Mouse (Mus musculus): ENCODE results near the gene Ptges2. TPM values are rescaled to one million over a fixed set of nuclear protein-coding genes. Genes with fewer than 3 reads are reported as not detected.
A peak's percentile ranks its signal among the peaks of the same experiment; 100 is the strongest.

Gene Ptges2
- polyA plus RNA-seq, 1 experiment from 2014 or later, result 23.8 TPM

- no peaks in the 10 kb centered on the region for H3K9me3 ChIP-seq
- DNase-seq (ENCODE audit: extremely low spot score, low spot score), result no peak
- 98% methylated on average over 6 of the region's 6 CpGs for WGBS
- no peak overlapping the region for H3K27ac ChIP-seq
- H3K27me3 ChIP-seq (ENCODE audit: poor library complexity, severe bottlenecking), result no peaks in the 10 kb centered on the region
- peaks cover 53% of the 10 kb centered on the region for H3K36me3 ChIP-seq (replicated peaks)
- H3K4me3 ChIP-seq, result no peak overlapping the region
- H3K4me1 ChIP-seq, result peaks cover 47% of the 10 kb centered on the region
Measured at GRCm38 (mm10) chr2:32421851-32422251, 26.2 kb downstream of the Ptges2 start.

DNA sequence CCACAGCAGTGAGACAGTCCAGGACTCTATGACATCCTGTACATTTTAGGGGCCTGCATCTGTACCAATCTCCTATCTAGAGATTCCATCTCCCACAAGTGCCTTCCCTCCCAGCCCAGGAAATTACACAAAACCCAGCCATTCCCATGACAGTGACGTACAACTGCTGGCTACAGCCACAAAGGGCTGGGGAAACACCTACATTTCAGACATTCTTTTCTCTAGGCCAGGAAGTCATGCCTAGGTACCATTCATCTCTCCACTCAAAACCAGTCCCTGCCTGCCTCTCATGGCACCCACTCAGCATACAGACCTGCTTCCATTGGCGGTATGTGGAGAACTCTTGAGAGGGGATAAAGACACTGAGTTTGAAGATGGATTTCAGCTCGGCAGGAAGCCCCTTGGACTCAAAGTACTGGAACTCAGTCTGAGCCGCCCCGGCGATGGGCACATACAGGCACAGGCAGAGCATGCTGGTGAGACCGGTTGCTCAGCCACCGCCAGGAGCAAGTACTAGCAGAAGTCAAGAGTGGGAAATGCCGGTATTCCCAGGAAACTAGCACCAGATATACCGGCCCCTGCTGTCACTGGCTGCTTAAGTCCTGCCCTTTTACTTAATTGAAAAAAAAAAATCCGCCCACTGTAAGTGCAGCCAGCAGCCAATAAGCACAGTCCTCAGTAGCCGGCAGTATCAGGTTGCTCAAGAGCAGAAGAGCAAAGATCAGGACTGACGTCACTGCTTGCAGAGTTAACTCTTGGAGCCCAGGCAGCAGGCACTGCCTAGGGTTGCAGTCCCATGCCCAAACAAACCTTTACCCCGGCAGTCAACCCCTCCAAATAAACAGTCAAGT is 28.0 kb downstream of the Ptges2 start:
- 2% methylated on average over 14 of the region's 14 CpGs for WGBS
- H3K27ac ChIP-seq, result peak overlapping the region; percentile 76
- peaks cover 54% of the 10 kb centered on the region for H3K4me1 ChIP-seq
- peaks cover 39% of the 10 kb centered on the region for H3K36me3 ChIP-seq (replicated peaks)
- H3K27me3 ChIP-seq (ENCODE audit: poor library complexity, severe bottlenecking), result no peaks in the 10 kb centered on the region
- DNase-seq (ENCODE audit: extremely low spot score, low spot score), result peak; percentile 75
- H3K4me3 ChIP-seq, result peak overlapping the region; percentile 54
- H3K9me3 ChIP-seq, result no peaks in the 10 kb centered on the region

DNA sequence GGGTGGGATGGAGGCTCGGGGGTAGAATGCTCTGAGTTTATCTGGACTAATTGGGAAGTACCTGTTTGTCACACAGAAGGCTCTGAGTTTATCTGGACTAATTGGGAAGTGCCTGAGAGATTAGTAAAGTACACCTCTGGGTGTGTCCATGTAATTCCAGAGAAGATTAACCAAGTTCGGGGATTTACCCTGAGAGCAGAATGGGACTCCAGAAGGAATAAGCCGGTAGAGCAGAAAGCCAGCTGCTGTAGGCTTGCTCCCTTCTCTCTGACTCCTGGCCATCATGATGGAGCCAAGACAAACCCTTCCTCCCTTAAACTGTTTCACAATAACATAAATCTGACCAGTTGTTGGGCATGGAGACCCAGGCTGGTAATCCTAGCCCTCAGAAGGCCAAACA is 29.1 kb downstream of the Ptges2 start:
- Histone ChIP-seq H3K4me1 (peaks cover 61% of the 10 kb centered on the region), H3K27ac (peak overlapping the region; percentile 76), H3K27me3 (ENCODE audit: poor library complexity, severe bottlenecking) (no peaks in the 10 kb centered on the region), H3K9me3 (no peaks in the 10 kb centered on the region), H3K36me3 (replicated peaks) (peaks cover 28% of the 10 kb centered on the region), H3K4me3 (no peak overlapping the region)
- DNase-seq (ENCODE audit: extremely low spot score, low spot score), result no peak
- WGBS, result 25% methylated on average over 3 of the region's 3 CpGs

- H3K4me3 ChIP-seq, result no peak overlapping the region
- WGBS, result 86% methylated on average over 5 of the region's 5 CpGs
- 0 out of 2 replicates have a peak overlapping the region, but pooled peaks have one; percentile 76 for H3K27ac ChIP-seq
- no peaks in the 10 kb centered on the region for H3K9me3 ChIP-seq
- peaks cover 68% of the 10 kb centered on the region for H3K4me1 ChIP-seq
- H3K27me3 ChIP-seq (ENCODE audit: poor library complexity, severe bottlenecking), result no peaks in the 10 kb centered on the region
- DNase-seq (ENCODE audit: extremely low spot score, low spot score), result no peak
- H3K36me3 ChIP-seq (replicated peaks), result peaks cover 20% of the 10 kb centered on the region
Measured at GRCm38 (mm10) chr2:32425568-32425967, 29.9 kb downstream of the Ptges2 start.

DNA sequence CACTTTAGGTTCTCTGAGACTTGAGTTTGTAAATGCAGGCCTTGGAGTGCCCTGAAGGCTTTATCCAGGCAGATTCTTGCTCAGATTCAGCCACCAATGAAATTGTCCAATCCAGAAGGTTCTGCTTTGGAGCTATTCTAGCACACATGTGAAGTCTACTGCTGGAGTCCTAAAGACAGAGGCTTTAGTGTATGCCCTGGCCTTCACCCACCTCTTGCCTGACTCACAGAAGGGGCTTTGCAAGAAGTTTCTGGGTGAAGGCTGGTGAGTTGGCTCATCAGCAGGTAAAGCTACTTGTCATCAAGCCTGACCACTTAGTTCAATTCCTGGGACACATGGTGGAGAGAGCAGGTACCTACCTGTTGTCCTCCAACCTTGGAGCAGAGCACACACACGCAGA is 30.4 kb downstream of the Ptges2 start:
- DNase-seq (ENCODE audit: extremely low spot score, low spot score), result no peak
- WGBS, result 93% methylated on average over 1 of the region's 1 CpGs
- Histone ChIP-seq H3K27me3 (ENCODE audit: poor library complexity, severe bottlenecking) (no peaks in the 10 kb centered on the region), H3K4me3 (no peak overlapping the region), H3K27ac (no peak overlapping the region), H3K4me1 (peaks cover 73% of the 10 kb centered on the region), H3K36me3 (replicated peaks) (peaks cover 15% of the 10 kb centered on the region), H3K9me3 (no peaks in the 10 kb centered on the region)

- H3K36me3 ChIP-seq (replicated peaks), result peaks cover 12% of the 10 kb centered on the region
- H3K4me3 ChIP-seq, result no peak overlapping the region
- WGBS, result 86% methylated on average over 5 of the region's 5 CpGs
- H3K4me1 ChIP-seq, result peaks cover 84% of the 10 kb centered on the region
- peak overlapping the region; percentile 25; the same call in 1 of the 2 replicates for H3K27ac ChIP-seq
- no peaks in the 10 kb centered on the region for H3K9me3 ChIP-seq
- no peaks in the 10 kb centered on the region for H3K27me3 ChIP-seq (ENCODE audit: poor library complexity, severe bottlenecking)
- DNase-seq (ENCODE audit: extremely low spot score, low spot score), result no peak
Measured at GRCm38 (mm10) chr2:32427720-32428119, 32.0 kb downstream of the Ptges2 start.

- no peaks in the 10 kb centered on the region for H3K9me3 ChIP-seq
- no peak for DNase-seq (ENCODE audit: extremely low spot score, low spot score)
- peak overlapping the region; percentile 29; the same call in 1 of the 2 replicates for H3K4me3 ChIP-seq
- H3K36me3 ChIP-seq (replicated peaks), result peaks cover 12% of the 10 kb centered on the region
- 62% methylated on average over 8 of the region's 8 CpGs for WGBS
- H3K27me3 ChIP-seq (ENCODE audit: poor library complexity, severe bottlenecking), result no peaks in the 10 kb centered on the region
- peaks cover 80% of the 10 kb centered on the region for H3K4me1 ChIP-seq
- peak overlapping the region; percentile 76 for H3K27ac ChIP-seq
Measured at GRCm38 (mm10) chr2:32428262-32428722, 32.6 kb downstream of the Ptges2 start.

DNA sequence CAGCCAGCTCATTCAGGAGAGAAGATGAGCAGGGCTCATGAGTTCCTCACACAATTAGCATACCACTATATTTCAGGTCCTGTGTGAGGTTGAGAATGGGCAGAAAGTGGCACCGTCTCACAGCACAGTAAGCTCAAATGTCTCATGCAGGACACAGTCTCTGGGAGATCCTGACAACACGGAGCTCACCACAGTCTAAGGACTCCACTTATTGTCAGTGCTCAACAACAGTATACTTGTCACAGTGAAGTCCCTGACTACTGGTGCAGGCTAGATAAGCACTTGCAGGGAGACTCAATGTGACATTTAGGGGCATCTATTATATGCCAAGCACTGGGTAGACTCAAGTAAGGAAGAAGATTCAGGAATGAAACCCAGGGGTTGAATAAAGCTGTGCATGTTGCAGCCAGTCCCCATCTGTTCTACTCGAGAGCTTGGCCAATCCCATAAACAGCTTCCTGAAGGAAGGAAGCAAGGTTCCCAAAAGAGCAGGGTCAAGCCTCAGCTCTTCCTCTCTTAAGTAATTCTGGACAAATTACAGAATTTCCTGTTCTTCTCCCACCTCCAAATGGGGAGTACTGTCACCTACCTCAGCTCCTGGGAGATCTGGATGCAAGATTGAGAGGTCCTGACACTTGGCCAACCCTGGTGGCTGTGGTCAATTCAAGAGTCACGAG is 33.7 kb downstream of the Ptges2 start:
- 84% methylated on average over 4 of the region's 4 CpGs for WGBS
- no peaks in the 10 kb centered on the region for H3K9me3 ChIP-seq
- peaks cover 69% of the 10 kb centered on the region for H3K4me1 ChIP-seq
- peak overlapping the region; percentile 76 for H3K27ac ChIP-seq
- H3K27me3 ChIP-seq (ENCODE audit: poor library complexity, severe bottlenecking), result no peaks in the 10 kb centered on the region
- peak overlapping the region; percentile 60 for H3K4me3 ChIP-seq
- no peak for DNase-seq (ENCODE audit: extremely low spot score, low spot score)
- peaks cover 12% of the 10 kb centered on the region for H3K36me3 ChIP-seq (replicated peaks)

DNA sequence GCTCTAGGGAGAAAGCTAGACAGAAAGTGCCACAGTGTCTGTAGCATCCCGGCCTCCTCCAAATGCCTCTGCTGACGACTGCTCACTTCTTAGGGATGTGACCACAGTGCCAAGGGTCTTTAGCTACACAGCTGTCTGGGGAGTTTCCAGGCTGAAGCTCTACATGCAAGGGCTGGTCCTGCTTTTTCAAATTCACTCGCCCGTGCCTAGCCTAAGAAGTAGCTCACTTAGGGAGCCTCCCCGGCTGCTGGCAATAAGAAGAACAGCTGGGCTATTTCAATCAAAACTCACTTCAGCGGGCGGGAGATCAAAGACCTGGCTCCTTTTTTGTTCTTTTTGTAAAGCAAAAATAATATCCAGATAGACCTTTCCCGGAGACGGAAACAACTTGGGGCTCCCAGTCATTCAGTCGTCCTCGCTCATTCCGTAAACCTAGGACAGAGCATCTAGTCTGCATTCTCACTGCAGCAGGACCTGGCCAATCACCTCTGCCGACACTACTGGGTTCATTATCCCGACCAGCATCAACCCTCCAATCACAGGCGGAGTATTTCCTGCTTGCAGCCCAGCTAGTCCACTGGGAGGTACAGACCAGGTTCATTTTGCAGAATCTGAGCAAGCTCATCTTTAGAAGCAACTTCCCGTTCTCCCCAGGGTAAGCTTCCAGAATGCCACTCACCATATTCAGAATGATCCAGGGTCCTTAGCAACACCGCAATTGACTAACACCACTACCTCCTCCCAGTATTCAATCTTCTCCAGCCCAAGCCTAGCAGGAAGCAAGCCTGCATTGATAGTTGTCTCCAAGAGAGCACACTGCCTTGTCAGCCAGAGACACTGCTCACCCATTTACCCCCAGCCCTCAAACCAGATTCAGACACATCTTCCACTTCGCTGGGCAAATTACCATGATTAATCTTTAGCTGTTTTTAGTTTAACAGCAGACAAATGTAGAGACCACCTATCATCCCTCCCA is 35.3 kb downstream of the Ptges2 start:
- H3K27me3 ChIP-seq (ENCODE audit: poor library complexity, severe bottlenecking), result no peaks in the 10 kb centered on the region
- H3K4me3 ChIP-seq, result peak overlapping the region; percentile 60
- H3K27ac ChIP-seq, result peak overlapping the region; percentile 87
- H3K36me3 ChIP-seq (replicated peaks), result peaks cover 12% of the 10 kb centered on the region
- 9% methylated on average over 18 of the region's 18 CpGs for WGBS
- no peaks in the 10 kb centered on the region for H3K9me3 ChIP-seq
- H3K4me1 ChIP-seq, result peaks cover 57% of the 10 kb centered on the region
- DNase-seq (ENCODE audit: extremely low spot score, low spot score), result peak; percentile 90

DNA sequence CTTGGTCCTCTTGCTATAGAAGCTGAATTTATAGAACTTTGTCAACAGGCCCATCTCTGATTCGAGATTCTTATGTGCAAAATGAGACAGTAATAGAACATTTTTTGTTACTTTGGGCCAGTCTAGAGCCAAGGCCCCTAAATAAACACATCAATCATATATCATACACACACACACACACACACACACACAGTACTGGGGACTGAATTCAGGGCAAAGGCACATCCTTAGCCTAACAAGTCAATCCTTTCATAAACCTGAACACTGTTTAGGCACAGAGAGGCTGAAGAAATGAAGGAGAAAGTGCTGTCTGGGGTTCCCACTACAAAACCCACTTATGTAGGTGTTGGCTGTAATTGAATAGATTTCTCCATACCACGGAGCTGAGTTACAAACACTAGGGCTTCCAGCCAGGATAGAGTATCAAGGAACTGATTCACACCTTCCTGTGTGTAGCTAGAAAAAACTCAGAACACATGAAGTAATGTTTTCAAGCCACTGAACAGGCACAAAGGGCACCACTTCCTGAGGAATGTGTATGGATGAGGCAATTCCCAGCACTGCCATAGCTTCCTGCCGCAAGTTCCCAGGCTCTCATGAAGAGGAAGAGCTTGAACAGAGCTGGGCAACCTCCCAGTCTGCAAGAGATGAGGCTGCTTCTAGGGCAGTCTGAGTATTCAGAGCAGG is 41.1 kb downstream of the Ptges2 start:
- no peak overlapping the region for H3K4me3 ChIP-seq
- WGBS, result 64% methylated on average over 3 of the region's 3 CpGs
- no peaks in the 10 kb centered on the region for H3K9me3 ChIP-seq
- peaks cover 66% of the 10 kb centered on the region for H3K4me1 ChIP-seq
- no peak for DNase-seq (ENCODE audit: extremely low spot score, low spot score)
- H3K36me3 ChIP-seq (replicated peaks), result no peaks in the 10 kb centered on the region; the same call in 1 of the 2 replicates
- no peaks in the 10 kb centered on the region for H3K27me3 ChIP-seq (ENCODE audit: poor library complexity, severe bottlenecking)
- H3K27ac ChIP-seq, result peak overlapping the region; percentile 78

- DNase-seq (ENCODE audit: extremely low spot score, low spot score), result no peak
- H3K9me3 ChIP-seq, result no peaks in the 10 kb centered on the region
- H3K27me3 ChIP-seq (ENCODE audit: poor library complexity, severe bottlenecking), result no peaks in the 10 kb centered on the region
- WGBS, result 91% methylated on average over 2 of the region's 2 CpGs
- H3K36me3 ChIP-seq (replicated peaks), result no peaks in the 10 kb centered on the region; the same call in 1 of the 2 replicates
- no peak overlapping the region for H3K4me3 ChIP-seq
- peak overlapping the region; percentile 78 for H3K27ac ChIP-seq
- peaks cover 59% of the 10 kb centered on the region for H3K4me1 ChIP-seq
Measured at GRCm38 (mm10) chr2:32437612-32438166, 42.0 kb downstream of the Ptges2 start.

Data from forebrain, embryonic 10.5 days (tissue).